Mouse (Mus musculus): Measurements from ENCODE around the gene Vmn1r217. TPM values are rescaled to one million over a fixed set of nuclear protein-coding genes. Genes with fewer than 3 reads are reported as not detected.

Vmn1r217 gene
- polyA plus RNA-seq, 1 experiment from 2014 or later = not detected

DNA sequence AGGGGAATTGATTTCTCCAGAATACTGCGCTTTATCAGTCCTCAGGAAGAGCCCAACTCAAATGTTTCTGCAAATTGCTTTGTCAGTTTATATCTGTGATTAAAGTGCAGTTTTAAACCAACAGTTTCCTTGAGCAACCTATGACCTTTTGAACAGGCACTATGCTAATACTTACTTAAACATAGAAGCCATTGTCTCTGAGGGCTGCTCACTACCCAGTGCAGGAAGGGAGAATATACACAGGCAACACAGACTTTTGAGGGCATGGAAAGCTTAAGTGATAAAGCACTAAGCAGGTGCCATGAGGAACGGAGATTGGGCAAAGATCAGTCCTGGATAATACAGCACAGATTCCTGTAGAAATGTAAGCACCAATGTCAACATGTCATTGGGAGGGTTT lies 48.7 kb downstream of the Vmn1r217 start:
- DNase-seq (ENCODE audit: low spot score) (no peak), ATAC-seq (ENCODE audit: low FRiP score) (no peak)
- WGBS = 91% methylated on average over 2 of the region's 2 CpGs
- Histone ChIP-seq H3K4me2 (replicated peaks; ENCODE audit: low read depth, low read length) (no peak overlapping the region), H3K36me3 (ENCODE audit: control insufficient read depth, insufficient read depth, low read length) (no peaks in the 10 kb centered on the region), H3K9me3 (ENCODE audit: control insufficient read depth, low read length) (no peaks in the 10 kb centered on the region), H3K27ac (ENCODE audit: low read depth, low read length) (no peak overlapping the region), H3K4me1 (replicated peaks; ENCODE audit: control insufficient read depth, insufficient read depth, low read length) (no peaks in the 10 kb centered on the region), H3K9ac (ENCODE audit: low read depth, low read length) (no peak overlapping the region), H3K27me3 (ENCODE audit: control insufficient read depth, insufficient read depth, low read length) (no peaks in the 10 kb centered on the region), H3K4me3 (ENCODE audit: low read depth, low read length) (no peak overlapping the region)

DNA sequence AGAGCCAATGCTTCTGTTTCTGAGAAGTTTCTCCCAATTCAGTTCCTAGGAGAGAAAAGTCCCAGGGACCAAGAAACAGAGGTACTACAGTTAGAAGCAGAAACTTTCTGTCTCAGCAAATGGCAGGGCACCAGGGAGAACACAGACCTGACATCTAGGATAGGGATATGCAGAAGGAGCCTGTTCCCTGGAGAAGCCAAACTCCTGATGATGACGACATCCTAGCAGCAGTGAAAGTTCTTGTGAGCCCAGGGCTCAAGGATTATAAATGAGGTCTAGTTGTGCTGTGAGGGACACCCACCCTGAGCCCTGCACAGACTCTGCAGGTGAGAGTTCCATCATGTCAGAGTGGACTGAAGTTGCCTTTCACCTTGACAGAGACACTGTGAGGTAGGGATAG lies 50.3 kb downstream of the Vmn1r217 start, which contains the start of gene Vmn1r215:
Gene Vmn1r215, plus strand, starts transcription at position 301 of the 400 bp plus-strand sequence.
- Histone ChIP-seq H3K27me3 (ENCODE audit: control insufficient read depth, insufficient read depth, low read length) (no peaks in the 10 kb centered on the region), H3K9me3 (ENCODE audit: control insufficient read depth, low read length) (no peaks in the 10 kb centered on the region), H3K4me3 (ENCODE audit: low read depth, low read length) (no peak within 1 kb of the TSS), H3K27ac (ENCODE audit: low read depth, low read length) (no peak within 1 kb of the TSS), H3K36me3 (ENCODE audit: control insufficient read depth, insufficient read depth, low read length) (no peaks in the 10 kb centered on the region), H3K9ac (ENCODE audit: low read depth, low read length) (no peak within 1 kb of the TSS), H3K4me1 (replicated peaks; ENCODE audit: control insufficient read depth, insufficient read depth, low read length) (no peaks in the 10 kb centered on the region), H3K4me2 (replicated peaks; ENCODE audit: low read depth, low read length) (no peak within 1 kb of the TSS)
- WGBS = 86% methylated on average over 1 of the region's 1 CpGs
- no peak for DNase-seq (ENCODE audit: low spot score)
- ATAC-seq (ENCODE audit: low FRiP score) = no peak

DNA sequence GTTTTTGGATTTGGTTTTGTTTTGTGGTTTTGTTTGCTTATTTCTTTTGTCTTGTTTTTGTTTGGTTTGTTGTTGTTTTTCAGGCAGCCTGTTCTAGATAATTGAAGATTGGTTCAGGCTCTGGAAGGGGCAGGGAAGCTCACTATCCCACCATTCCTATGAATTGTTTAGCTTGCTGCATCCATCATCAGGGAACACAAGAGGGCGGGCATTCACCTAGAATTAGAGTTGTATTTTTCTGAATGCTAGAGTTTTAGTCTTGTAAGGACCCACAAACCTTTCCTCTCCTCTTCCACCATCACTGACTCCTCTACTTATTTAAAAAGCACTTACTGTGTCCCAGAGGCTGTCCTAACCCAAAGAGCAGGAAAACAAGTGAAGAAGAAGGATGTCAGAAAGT lies 60.2 kb downstream of the Vmn1r217 start:
- Histone ChIP-seq H3K9ac (ENCODE audit: low read depth, low read length) (no peak overlapping the region), H3K4me3 (ENCODE audit: low read depth, low read length) (no peak overlapping the region), H3K4me2 (replicated peaks; ENCODE audit: low read depth, low read length) (no peak overlapping the region), H3K27me3 (ENCODE audit: control insufficient read depth, insufficient read depth, low read length) (no peaks in the 10 kb centered on the region), H3K9me3 (ENCODE audit: control insufficient read depth, low read length) (no peaks in the 10 kb centered on the region), H3K4me1 (replicated peaks; ENCODE audit: control insufficient read depth, insufficient read depth, low read length) (no peaks in the 10 kb centered on the region), H3K27ac (ENCODE audit: low read depth, low read length) (no peak overlapping the region), H3K36me3 (ENCODE audit: control insufficient read depth, insufficient read depth, low read length) (no peaks in the 10 kb centered on the region)
- 68% methylated on average over 1 of the region's 1 CpGs for WGBS
- DNase-seq (ENCODE audit: low spot score) (no peak), ATAC-seq (ENCODE audit: low FRiP score) (no peak)

Other genes starting within 250 kb of the Vmn1r217 start
- gene Vmn1r212, start 234.0 kb downstream of the Vmn1r217 start, polyA plus RNA-seq (2014; fragmentation: Nextera tagmentation; extraction: Ambion mirVana) = not detected in 2 replicates
- not detected in 2 replicates for gene Vmn1r213, start 110.6 kb downstream of the Vmn1r217 start, polyA plus RNA-seq (2014; fragmentation: Nextera tagmentation; extraction: Ambion mirVana)
- not detected in 2 replicates for gene Vmn1r214, start 87.8 kb downstream of the Vmn1r217 start, polyA plus RNA-seq (2014; fragmentation: Nextera tagmentation; extraction: Ambion mirVana)
- not detected in 2 replicates for gene Vmn1r215, start 50.2 kb downstream of the Vmn1r217 start, polyA plus RNA-seq (2014; fragmentation: Nextera tagmentation; extraction: Ambion mirVana)
- not detected in 2 replicates for gene Vmn1r218, start 14.9 kb upstream of the Vmn1r217 start, polyA plus RNA-seq (2014; fragmentation: Nextera tagmentation; extraction: Ambion mirVana)
- gene Vmn1r219, start 41.1 kb upstream of the Vmn1r217 start, polyA plus RNA-seq (2014; fragmentation: Nextera tagmentation; extraction: Ambion mirVana) = not detected in 2 replicates
- gene Vmn1r220, start 69.7 kb upstream of the Vmn1r217 start, polyA plus RNA-seq (2014; fragmentation: Nextera tagmentation; extraction: Ambion mirVana) = not detected in 2 replicates
- gene Vmn1r221, start 95.9 kb upstream of the Vmn1r217 start, polyA plus RNA-seq (2014; fragmentation: Nextera tagmentation; extraction: Ambion mirVana) = not detected in 2 replicates
- not detected in 2 replicates for gene Vmn1r222, start 117.7 kb upstream of the Vmn1r217 start, polyA plus RNA-seq (2014; fragmentation: Nextera tagmentation; extraction: Ambion mirVana)
- not detected in 2 replicates for gene Vmn1r223, start 128.9 kb upstream of the Vmn1r217 start, polyA plus RNA-seq (2014; fragmentation: Nextera tagmentation; extraction: Ambion mirVana)

All from hindbrain, embryonic 11.5 days (tissue).